Mouse (Mus musculus) stomach, embryonic 16.5 days (tissue): ENCODE measurements around the gene Usp20. TPM values are rescaled to one million over a fixed set of nuclear protein-coding genes. Genes with fewer than 3 reads are reported as not detected.

Experiments
- ATAC-seq: fragments of 200-750 bp; cut with Nextera tagmentation; 2 replicates; pipeline ENCODE4 v1.8.0; 2017; ENCODE audit warnings: moderate number of reproducible peaks, moderate TSS enrichment; ENCODE audit not compliant: insufficient read depth, low FRiP score
- H3K27ac ChIP-seq: fragments of 300-500 bp; sonication (generic); 2 replicates; pipeline ENCODE4 v1.5.1; 2014; ENCODE audit warnings: low read length
- H3K27me3 ChIP-seq: fragments of 300-500 bp; sonication (generic); 2 replicates; pipeline ENCODE4 v1.6.1; 2014; ENCODE audit warnings: low read length, control low read depth, mixed read lengths; ENCODE audit not compliant: control insufficient read depth, insufficient read depth
- H3K36me3 ChIP-seq: fragments of 300-500 bp; sonication (generic); 2 replicates; pipeline ENCODE4 v1.6.1; 2014; ENCODE audit warnings: low read length; ENCODE audit not compliant: control insufficient read depth, insufficient read depth
- H3K4me1 ChIP-seq: fragments of 300-500 bp; sonication (generic); 2 replicates; pipeline ENCODE4 v1.6.1; 2014; ENCODE audit warnings: low read length, control low read depth, mixed read lengths; ENCODE audit not compliant: control insufficient read depth, insufficient read depth
- H3K4me2 ChIP-seq: fragments of 300-500 bp; sonication (generic); 2 replicates; pipeline ENCODE4 v1.6.1; 2014; ENCODE audit warnings: low read depth, low read length, mixed read lengths
- H3K4me3 ChIP-seq: fragments of 300-500 bp; sonication (generic); replicated peaks from 2 replicates; pipeline ENCODE4 v1.5.1; 2014; ENCODE audit warnings: mild to moderate bottlenecking, low read length
- H3K9ac ChIP-seq: fragments of 300-500 bp; sonication (generic); 2 replicates; pipeline ENCODE4 v1.6.1; 2014; ENCODE audit warnings: low read length
- H3K9me3 ChIP-seq: fragments of 300-500 bp; sonication (generic); replicated peaks from 2 replicates; pipeline ENCODE4 v1.6.1; 2016; ENCODE audit warnings: low read length, control low read depth; ENCODE audit not compliant: control insufficient read depth
- WGBS: fragments of 180-500 bp; shearing (Covaris S2); extraction: QIAGEN DNeasy Blood & Tissue Kit; methylation state at CpG from one replicate; pipeline ENCODE4 v1.1.7; 2014; 5-methylcytosine and 5-hydroxymethylcytosine counted together
- polyA plus RNA-seq: library from polyadenylated mRNA; unstranded; fragments of >200 nt; fragmentation: Nextera tagmentation; extraction: Ambion mirVana; gene quantifications from 2 replicates; pipeline ENCODE4 v1.2.1, GENCODE M21; 2015

Usp20 gene
- polyA plus RNA-seq, 1 experiment from 2014 or later, result 22.0 TPM

DNA sequence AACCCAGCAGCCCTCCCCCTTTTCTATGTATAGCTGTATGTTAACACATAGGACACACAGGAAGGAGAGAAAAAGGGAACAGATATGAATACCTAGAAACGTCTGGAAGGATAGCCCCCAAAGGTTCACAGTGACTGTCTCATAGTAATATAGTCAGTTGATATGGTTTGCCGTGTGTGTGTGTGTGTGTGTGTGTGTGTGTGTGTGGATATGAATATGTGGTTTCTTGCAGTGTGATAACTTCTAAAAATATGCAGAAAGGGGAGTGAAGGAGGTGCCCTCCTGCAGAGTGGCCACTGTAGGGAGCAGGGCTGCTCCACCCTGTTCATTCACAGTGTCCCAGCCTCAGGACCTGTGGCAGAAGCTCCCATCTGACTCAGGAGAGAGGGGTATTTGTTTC is 23.4 kb downstream of the Usp20 start:
- H3K4me3 ChIP-seq, result no peak overlapping the region
- H3K4me2 ChIP-seq, result no peak overlapping the region
- no peak overlapping the region for H3K9ac ChIP-seq
- WGBS, result 78% methylated on average over 2 of the region's 2 CpGs
- H3K27ac ChIP-seq, result no peak overlapping the region
- no peaks in the 10 kb centered on the region for H3K9me3 ChIP-seq
- peaks cover 7% of the 10 kb centered on the region; the same call in 1 of the 2 replicates for H3K4me1 ChIP-seq
- 0 out of 2 replicates have a peak, but pooled peaks cover 3% of the 10 kb centered on the region for H3K36me3 ChIP-seq
- no peaks in the 10 kb centered on the region for H3K27me3 ChIP-seq
- no peak for ATAC-seq

DNA sequence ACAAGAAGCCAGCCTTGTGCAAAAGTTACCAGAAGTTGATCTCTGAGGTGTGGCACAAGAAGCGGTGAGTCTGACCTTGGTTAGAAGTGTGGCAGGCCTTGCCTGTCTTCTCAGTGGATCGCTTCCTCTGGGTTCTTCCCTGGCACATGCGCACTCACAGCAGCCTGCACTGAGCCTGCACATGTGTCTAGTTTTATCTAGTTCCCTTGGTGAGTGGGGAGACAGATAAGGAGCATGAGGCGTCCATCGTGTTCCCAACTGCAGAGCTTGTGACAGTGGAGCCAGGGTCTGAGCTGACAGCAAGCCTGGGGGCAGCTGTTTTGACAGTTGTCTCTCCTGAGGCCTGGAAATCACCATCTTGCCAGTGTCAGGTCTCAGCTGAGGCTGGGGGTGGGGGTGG is 24.4 kb downstream of the Usp20 start:
- Histone ChIP-seq H3K27me3 (no peaks in the 10 kb centered on the region), H3K9ac (peak overlapping the region; percentile 14), H3K4me1 (peaks cover 7% of the 10 kb centered on the region; the same call in 1 of the 2 replicates), H3K9me3 (no peaks in the 10 kb centered on the region), H3K4me3 (no peak overlapping the region), H3K4me2 (no peak overlapping the region), H3K27ac (peak overlapping the region; percentile 35; the same call in 1 of the 2 replicates), H3K36me3 (peaks cover 6% of the 10 kb centered on the region; the same call in 1 of the 2 replicates)
- 65% methylated on average over 5 of the region's 5 CpGs for WGBS
- 0 out of 2 replicates have a peak, but pooled peaks have one; percentile 11 for ATAC-seq

DNA sequence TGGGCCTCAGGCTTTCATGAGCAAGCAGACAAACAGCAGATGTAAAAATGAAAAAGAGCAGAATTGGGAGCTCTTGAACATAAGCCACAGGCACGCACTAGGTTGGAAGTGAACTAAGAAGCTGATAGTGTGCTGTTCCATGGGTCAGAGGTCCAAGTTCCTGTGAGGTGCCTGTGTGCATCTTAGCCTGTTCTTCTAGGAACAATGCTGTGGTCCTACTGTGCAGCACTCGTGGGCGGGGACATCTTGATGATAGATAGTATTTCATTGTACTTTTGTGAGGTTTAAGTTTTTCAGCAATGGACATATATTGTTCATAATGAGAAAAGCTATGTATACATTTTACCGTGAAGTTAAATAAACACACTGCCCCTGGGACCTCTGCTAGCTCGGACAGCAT is 25.1 kb downstream of the Usp20 start:
- H3K4me1 ChIP-seq, result peaks cover 7% of the 10 kb centered on the region; the same call in 1 of the 2 replicates
- no peak overlapping the region for H3K9ac ChIP-seq
- H3K9me3 ChIP-seq, result no peaks in the 10 kb centered on the region
- 56% methylated on average over 5 of the region's 5 CpGs for WGBS
- ATAC-seq, result no peak
- H3K4me2 ChIP-seq, result no peak overlapping the region
- no peaks in the 10 kb centered on the region for H3K27me3 ChIP-seq
- peaks cover 6% of the 10 kb centered on the region; the same call in 1 of the 2 replicates for H3K36me3 ChIP-seq
- H3K4me3 ChIP-seq, result no peak overlapping the region
- H3K27ac ChIP-seq, result no peak overlapping the region

DNA sequence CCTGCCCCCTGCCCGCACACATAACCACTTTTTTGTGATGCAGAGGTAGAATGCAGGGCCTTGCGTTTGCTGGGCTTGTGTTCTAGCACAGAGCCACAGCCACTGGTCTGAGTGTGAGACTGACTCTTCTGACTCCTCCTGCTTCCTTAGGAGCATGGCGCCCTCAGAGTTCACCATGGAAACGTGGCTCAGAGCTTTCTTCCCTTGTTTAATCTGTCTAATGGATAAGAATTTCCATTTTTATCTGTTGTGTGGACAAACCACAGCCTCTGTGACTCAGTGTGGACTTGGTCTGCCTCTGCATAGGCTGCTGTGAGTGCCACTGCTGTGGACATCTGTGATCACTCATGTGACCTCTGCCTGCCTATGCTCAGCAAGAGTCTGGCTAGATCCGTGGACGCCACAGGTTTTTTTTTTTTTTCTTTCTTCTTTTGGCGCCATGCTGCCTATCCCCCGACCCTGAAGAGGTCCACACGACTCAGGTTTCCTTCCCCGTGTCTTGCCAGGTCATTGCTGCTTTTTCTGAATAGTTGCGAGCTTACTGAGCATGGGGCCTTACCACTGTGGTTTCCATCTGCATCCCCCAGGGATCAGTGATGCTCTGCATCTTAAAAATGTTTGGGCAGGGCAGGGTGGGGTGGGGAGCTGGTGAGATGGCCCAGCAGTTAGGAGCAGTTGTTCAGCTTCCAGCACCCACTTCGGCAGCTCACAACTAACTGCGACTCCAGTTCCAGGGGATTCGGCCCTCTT is 31.5 kb downstream of the Usp20 start:
- no peak for ATAC-seq
- no peaks in the 10 kb centered on the region for H3K9me3 ChIP-seq
- H3K27me3 ChIP-seq, result no peaks in the 10 kb centered on the region
- no peak overlapping the region for H3K27ac ChIP-seq
- H3K4me1 ChIP-seq, result no peaks in the 10 kb centered on the region
- no peak overlapping the region for H3K9ac ChIP-seq
- H3K4me2 ChIP-seq, result no peak overlapping the region
- no peak overlapping the region for H3K4me3 ChIP-seq
- WGBS, result 72% methylated on average over 14 of the region's 14 CpGs
- peaks cover 13% of the 10 kb centered on the region; the same call in 1 of the 2 replicates for H3K36me3 ChIP-seq

DNA sequence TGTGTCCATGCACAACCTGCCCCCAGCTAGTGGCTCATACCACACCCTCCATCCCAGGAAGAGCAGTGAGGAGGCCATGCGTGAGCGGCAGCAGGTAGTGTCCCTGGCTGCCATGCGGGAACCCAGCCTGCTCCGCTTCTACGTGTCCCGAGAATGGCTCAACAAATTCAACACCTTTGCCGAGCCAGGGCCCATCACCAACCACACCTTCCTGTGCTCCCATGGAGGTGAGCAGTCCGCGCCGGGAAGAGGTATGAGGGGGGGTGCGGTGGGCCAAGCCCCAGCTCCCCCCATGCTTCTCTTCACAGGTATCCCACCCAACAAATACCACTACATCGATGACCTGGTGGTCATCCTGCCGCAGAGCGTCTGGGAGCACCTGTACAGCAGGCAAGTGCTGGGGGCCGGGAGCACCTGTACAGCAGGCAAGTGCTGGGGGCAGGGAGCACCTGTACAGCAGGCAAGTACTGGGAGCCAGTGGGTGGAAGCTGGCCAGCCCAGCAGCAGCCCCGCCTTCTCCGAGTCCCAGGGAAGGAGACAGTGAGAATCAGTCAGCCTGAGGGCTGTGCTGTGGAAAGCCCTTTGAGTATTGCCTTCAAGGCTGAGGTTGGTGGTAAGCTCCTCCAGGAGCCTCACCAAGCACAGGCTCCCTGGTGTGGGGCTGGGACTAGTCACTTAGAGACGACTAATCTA is 35.7 kb downstream of the Usp20 start:
- H3K9ac ChIP-seq, result no peak overlapping the region
- H3K4me2 ChIP-seq, result no peak overlapping the region
- H3K9me3 ChIP-seq, result no peaks in the 10 kb centered on the region
- no peak for ATAC-seq
- no peaks in the 10 kb centered on the region for H3K27me3 ChIP-seq
- H3K36me3 ChIP-seq, result 0 out of 2 replicates have a peak, but pooled peaks cover 11% of the 10 kb centered on the region
- 90% methylated on average over 18 of the region's 18 CpGs for WGBS
- H3K4me1 ChIP-seq, result no peaks in the 10 kb centered on the region
- H3K27ac ChIP-seq, result no peak overlapping the region
- H3K4me3 ChIP-seq, result no peak overlapping the region

DNA sequence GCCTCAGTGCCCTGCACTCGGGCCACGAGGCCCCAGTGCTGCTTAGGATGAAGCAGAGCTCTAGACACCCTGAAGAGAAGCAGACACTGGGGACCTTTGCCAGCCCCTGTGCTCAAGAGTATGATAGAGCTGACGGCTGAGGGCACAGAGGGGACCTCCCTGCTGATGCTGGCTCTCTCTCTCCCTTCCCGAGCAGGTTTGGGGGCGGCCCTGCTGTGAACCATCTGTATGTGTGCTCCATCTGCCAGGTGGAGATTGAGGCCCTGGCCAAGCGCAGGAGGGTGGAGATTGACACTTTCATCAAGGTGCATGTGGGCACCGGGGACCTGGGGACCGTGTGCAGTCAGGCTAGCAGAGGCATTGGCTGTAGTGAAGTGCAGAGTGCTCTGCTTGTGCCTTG is 36.4 kb downstream of the Usp20 start:
- ATAC-seq, result no peak
- H3K4me2 ChIP-seq, result no peak overlapping the region
- 79% methylated on average over 8 of the region's 8 CpGs for WGBS
- no peak overlapping the region for H3K27ac ChIP-seq
- H3K27me3 ChIP-seq, result no peaks in the 10 kb centered on the region
- no peak overlapping the region for H3K9ac ChIP-seq
- H3K9me3 ChIP-seq, result no peaks in the 10 kb centered on the region
- no peaks in the 10 kb centered on the region for H3K4me1 ChIP-seq
- no peak overlapping the region for H3K4me3 ChIP-seq
- H3K36me3 ChIP-seq, result 0 out of 2 replicates have a peak, but pooled peaks cover 11% of the 10 kb centered on the region

DNA sequence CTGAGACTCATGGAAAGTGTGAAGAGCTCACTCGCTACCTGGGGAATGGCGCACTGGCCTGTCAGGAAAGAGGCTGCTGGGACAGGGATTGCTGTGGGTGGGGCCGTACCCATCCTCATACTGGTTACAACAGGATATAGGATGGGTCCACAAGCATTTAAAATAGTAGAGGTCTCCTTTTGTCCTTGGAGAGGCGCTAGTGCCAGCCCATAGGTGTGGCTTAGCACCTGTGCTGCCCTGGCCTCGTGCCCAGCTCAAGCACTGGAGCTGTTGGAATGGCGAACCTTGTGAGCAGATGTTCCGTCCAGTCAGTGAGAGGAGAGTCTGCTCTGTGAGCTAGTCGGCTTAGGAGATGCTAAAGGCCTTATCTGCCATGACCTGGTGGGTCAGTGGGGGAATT is 36.9 kb downstream of the Usp20 start:
- no peak; the same call in 1 of the 2 replicates for ATAC-seq
- H3K4me2 ChIP-seq, result no peak overlapping the region
- 0 out of 2 replicates have a peak, but pooled peaks cover 11% of the 10 kb centered on the region for H3K36me3 ChIP-seq
- no peaks in the 10 kb centered on the region for H3K9me3 ChIP-seq
- H3K27ac ChIP-seq, result no peak overlapping the region
- H3K4me1 ChIP-seq, result no peaks in the 10 kb centered on the region
- no peak overlapping the region for H3K9ac ChIP-seq
- no peaks in the 10 kb centered on the region for H3K27me3 ChIP-seq
- no peak overlapping the region for H3K4me3 ChIP-seq
- WGBS, result 79% methylated on average over 8 of the region's 8 CpGs

DNA sequence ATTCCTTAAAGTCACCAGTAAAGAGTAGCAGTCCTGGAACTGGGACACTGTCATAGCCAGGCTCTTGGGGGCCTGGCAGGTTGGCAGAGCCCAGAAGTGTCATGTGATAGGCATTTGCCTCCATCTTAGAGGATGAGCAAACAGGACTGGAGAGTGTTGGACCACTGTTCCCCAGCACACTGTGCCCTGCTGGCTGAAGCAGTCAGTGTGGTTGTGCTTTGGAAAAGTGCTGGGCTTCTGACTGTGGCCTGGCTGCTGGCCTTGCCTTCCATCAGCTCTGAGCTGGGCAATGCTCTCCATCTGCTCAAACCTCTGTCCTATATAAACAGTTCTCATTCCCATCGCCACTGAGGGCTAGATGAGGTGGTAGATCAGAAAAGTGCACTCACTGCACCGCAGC is 38.1 kb downstream of the Usp20 start:
- Histone ChIP-seq H3K4me1 (no peaks in the 10 kb centered on the region), H3K27ac (no peak overlapping the region), H3K36me3 (0 out of 2 replicates have a peak, but pooled peaks cover 11% of the 10 kb centered on the region), H3K4me2 (no peak overlapping the region), H3K9me3 (no peaks in the 10 kb centered on the region), H3K4me3 (no peak overlapping the region), H3K27me3 (no peaks in the 10 kb centered on the region), H3K9ac (no peak overlapping the region)
- WGBS, result 77% methylated on average over 2 of the region's 2 CpGs
- ATAC-seq, result no peak

DNA sequence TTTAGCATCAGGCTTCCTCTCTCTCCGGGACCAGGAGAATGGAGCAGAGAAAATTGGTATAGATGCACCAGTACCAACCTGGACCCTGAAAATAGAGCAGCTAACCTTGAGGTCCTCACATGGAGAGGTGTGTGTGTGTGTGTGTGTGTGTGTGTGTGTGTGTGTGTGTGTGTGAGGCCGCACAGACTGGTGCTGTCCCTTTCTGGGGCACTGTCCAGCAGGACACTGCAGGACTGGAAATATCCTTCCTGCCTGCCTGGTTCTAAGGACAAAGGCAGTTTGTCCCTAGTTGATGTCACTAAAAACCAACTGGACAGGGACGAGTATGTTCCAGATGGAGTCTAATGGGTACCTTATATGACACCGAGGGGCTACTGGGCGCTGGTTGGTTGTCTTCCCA is 41.9 kb downstream of the Usp20 start:
- Histone ChIP-seq H3K9me3 (no peaks in the 10 kb centered on the region), H3K9ac (no peak overlapping the region), H3K4me2 (no peak overlapping the region), H3K36me3 (no peaks in the 10 kb centered on the region), H3K27ac (no peak overlapping the region), H3K27me3 (no peaks in the 10 kb centered on the region), H3K4me1 (0 out of 2 replicates have a peak, but pooled peaks cover 2% of the 10 kb centered on the region), H3K4me3 (no peak overlapping the region)
- 77% methylated on average over 5 of the region's 5 CpGs for WGBS
- ATAC-seq, result no peak
